Mouse (Mus musculus) bone marrow, adult 2 months (tissue): ENCODE measurements around the gene Qsox2. TPM values are rescaled to one million over a fixed set of nuclear protein-coding genes. Genes with fewer than 3 reads are reported as not detected.

Experiments
- H3K27ac ChIP-seq: fragments of 200-500 bp; 2 replicates; pipeline ENCODE4 v1.5.1; 2012; ENCODE audit warnings: low read depth, mild to moderate bottlenecking, control low read depth, inconsistent platforms, low read length; ENCODE audit not compliant: control insufficient read depth, poor library complexity, insufficient read depth
- H3K4me1 ChIP-seq: fragments of 200-500 bp; 2 replicates; pipeline ENCODE4 v1.6.1; 2011; ENCODE audit warnings: low read length; ENCODE audit not compliant: control insufficient read depth, insufficient read depth
- H3K4me3 ChIP-seq: fragments of 200-500 bp; replicated peaks from 2 replicates; pipeline ENCODE3; 2011; ENCODE audit warnings: mild to moderate bottlenecking, low read depth, low read length, control low read depth; ENCODE audit not compliant: control insufficient read depth
- CTCF ChIP-seq: fragments of 200-500 bp; IDR thresholded peaks from 2 replicates; pipeline ENCODE4 v1.5.1; 2011; ENCODE audit warnings: low read length, control low read depth; ENCODE audit not compliant: control insufficient read depth, insufficient read depth
- POLR2A ChIP-seq: fragments of 200-500 bp; IDR thresholded peaks from 2 replicates; pipeline ENCODE4 v1.6.1; 2011; ENCODE audit warnings: low read depth, mild to moderate bottlenecking, control low read depth, low read length, borderline replicate concordance; ENCODE audit not compliant: control insufficient read depth
- WGBS: fragments of 180-500 bp; shearing (Covaris S2); methylation state at CpG from one replicate; pipeline ENCODE4 v1.1.7; 2018; 5-methylcytosine and 5-hydroxymethylcytosine counted together
- polyA plus RNA-seq: library from polyadenylated mRNA; stranded (reverse); fragments of >200 nt; gene quantifications from 2 replicates; pipeline ENCODE4 v1.2.4, GENCODE M21; 2011; ENCODE audit warnings: low replicate concordance; ENCODE audit not compliant: missing spikeins, insufficient read depth, insufficient read length

Gene Qsox2
- polyA plus RNA-seq, 1 experiment = 2.2 TPM

GRCm38 (mm10) chr2:26209566-26209965, 27.8 kb downstream of the Qsox2 start:
- WGBS = 76% methylated on average over 3 of the region's 3 CpGs
- Histone ChIP-seq H3K27ac (no peak overlapping the region), H3K4me1 (no peaks in the 10 kb centered on the region), H3K4me3 (no peak overlapping the region)
- no peak for TF ChIP-seq POLR2A
- no peak for TF ChIP-seq CTCF

GRCm38 (mm10) chr2:26208126-26208789, 29.1 kb downstream of the Qsox2 start, which contains the start of gene Lhx3:
Lhx3 (minus strand) TSS chr2:26208289.
- no peak within 1 kb of the TSS for H3K4me3 ChIP-seq
- 12% methylated on average over 19 of the region's 19 CpGs for WGBS
- TF ChIP-seq POLR2A = no peak
- no peak for TF ChIP-seq CTCF
- no peak within 1 kb of the TSS for H3K27ac ChIP-seq
- no peaks in the 10 kb centered on the region for H3K4me1 ChIP-seq

DNA sequence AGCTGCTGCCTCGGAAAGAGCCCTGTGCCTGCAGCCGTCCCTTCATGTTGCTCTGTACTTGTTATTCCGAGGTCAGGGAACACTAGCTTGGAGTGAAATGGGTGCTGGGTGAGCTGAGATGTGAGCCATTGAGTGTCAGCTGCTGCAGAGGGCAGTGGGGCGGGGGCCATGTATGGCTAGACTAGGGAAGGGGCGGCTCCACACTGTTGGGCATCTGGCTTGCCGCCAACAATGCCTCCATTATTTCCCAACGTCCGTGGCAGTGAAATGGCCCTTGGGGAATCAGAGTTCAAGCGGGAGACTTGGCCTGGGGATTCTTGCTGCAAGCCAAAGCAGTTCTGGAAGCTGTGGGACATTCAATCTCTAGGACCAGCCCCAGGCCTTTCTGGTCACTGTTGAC, 29.8 kb downstream of the Qsox2 start:
- Histone ChIP-seq H3K27ac (no peak overlapping the region), H3K4me1 (no peaks in the 10 kb centered on the region; the same call in 1 of the 2 replicates), H3K4me3 (no peak overlapping the region)
- 17% methylated on average over 9 of the region's 9 CpGs for WGBS
- no peak for TF ChIP-seq POLR2A
- TF ChIP-seq CTCF = no peak

- Histone ChIP-seq H3K4me1 (no peaks in the 10 kb centered on the region; the same call in 1 of the 2 replicates), H3K4me3 (no peak overlapping the region), H3K27ac (no peak overlapping the region)
- WGBS = 16% methylated on average over 10 of the region's 10 CpGs
- TF ChIP-seq POLR2A (no peak), CTCF (no peak)
Measured at GRCm38 (mm10) chr2:26205761-26206160, 31.6 kb downstream of the Qsox2 start.

DNA sequence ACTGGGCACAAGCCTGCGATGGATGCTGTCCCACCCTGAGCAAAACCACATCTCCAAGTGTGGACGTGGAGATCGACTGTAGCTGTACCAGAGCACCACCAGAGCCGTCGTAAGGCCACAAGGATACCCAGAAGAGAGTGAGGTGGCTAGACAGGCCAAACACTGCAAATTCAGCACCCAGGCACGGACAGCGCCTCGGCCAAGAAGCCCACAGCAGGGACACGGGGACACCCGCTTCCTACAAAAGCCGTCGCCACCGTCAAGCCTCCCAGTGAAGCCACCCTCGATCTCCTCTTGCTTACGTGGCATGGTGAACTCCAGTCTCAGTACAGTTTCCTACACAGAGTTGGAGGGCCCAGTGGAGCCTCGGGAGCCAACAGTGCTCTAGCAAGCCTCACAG, 32.2 kb downstream of the Qsox2 start:
- Histone ChIP-seq H3K4me3 (no peak overlapping the region), H3K27ac (no peak overlapping the region), H3K4me1 (no peaks in the 10 kb centered on the region; the same call in 1 of the 2 replicates)
- no peak for TF ChIP-seq CTCF
- TF ChIP-seq POLR2A = no peak
- WGBS = 7% methylated on average over 16 of the region's 16 CpGs

GRCm38 (mm10) chr2:26202849-26203475, 34.4 kb downstream of the Qsox2 start:
- H3K27ac ChIP-seq = no peak overlapping the region
- H3K4me3 ChIP-seq = no peak overlapping the region
- no peak for TF ChIP-seq POLR2A
- TF ChIP-seq CTCF = no peak
- 6% methylated on average over 36 of the region's 36 CpGs for WGBS
- no peaks in the 10 kb centered on the region; the same call in 1 of the 2 replicates for H3K4me1 ChIP-seq

GRCm38 (mm10) chr2:26201926-26202848, 35.1 kb downstream of the Qsox2 start:
- H3K4me3 ChIP-seq = no peak overlapping the region

GRCm38 (mm10) chr2:26198488-26198887, 38.8 kb downstream of the Qsox2 start:
- H3K27ac ChIP-seq = no peak overlapping the region
- TF ChIP-seq CTCF (no peak), POLR2A (no peak)
- WGBS = 2% methylated on average over 10 of the region's 10 CpGs
- no peaks in the 10 kb centered on the region; the same call in 1 of the 2 replicates for H3K4me1 ChIP-seq
- H3K4me3 ChIP-seq = no peak overlapping the region

More at GRCm38 (mm10) chr2:26201926-26202848, 35.1 kb downstream of the Qsox2 start:
- TF ChIP-seq CTCF (no peak), POLR2A (no peak)
- no peak overlapping the region for H3K27ac ChIP-seq
- WGBS = 3% methylated on average over 77 of the region's 77 CpGs
- no peaks in the 10 kb centered on the region; the same call in 1 of the 2 replicates for H3K4me1 ChIP-seq
